Mouse (Mus musculus): Measurements from ENCODE around the gene Supt3.

Gene Supt3

DNA sequence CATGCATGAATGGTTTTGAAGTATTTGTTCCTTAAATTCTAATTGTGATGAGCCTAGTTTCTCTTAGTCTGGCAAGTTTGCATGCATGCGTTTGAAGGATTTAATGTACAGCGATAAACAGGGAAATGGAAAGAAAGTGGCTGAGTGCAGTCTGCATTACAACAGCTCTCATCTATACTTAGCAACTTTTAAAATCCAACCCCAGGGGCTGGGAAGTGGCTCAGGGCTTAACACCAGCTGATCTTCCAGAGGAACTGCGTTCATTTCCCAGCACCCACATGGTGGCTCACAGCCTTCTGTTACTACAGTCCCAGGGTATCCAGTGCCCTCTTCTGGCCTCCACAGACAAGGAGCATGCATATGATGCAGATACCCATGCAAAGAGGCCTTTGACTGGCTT is 346.9 kb downstream of the Supt3 start:
- no peak for DNase-seq (ENCODE audit: low read depth, low spot score)

DNA sequence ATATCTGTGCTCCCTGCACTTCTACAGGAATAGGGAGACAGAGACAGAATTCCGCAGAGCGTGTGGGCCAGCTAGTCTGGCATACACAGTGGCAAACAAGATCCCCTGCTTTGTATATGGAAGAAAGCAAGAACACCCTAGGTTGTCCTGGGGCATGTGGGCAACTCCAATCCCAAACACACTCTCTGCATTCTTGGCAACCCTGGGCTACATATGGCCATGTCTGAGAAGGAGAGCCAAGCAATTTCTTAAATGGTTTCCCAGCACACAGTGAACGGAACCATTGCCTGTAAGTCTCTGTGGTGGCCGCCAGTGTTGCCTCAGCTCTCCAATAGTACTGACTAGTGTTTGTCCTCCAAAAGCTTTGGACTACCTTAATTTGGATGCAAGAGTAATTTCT is 351.7 kb downstream of the Supt3 start:
- DNase-seq (ENCODE audit: low read depth, low spot score): no peak

- DNase-seq (ENCODE audit: low read depth, low spot score): no peak
Measured at GRCm38 (mm10) chr17:45133501-45134400, 356.8 kb downstream of the Supt3 start.

DNA sequence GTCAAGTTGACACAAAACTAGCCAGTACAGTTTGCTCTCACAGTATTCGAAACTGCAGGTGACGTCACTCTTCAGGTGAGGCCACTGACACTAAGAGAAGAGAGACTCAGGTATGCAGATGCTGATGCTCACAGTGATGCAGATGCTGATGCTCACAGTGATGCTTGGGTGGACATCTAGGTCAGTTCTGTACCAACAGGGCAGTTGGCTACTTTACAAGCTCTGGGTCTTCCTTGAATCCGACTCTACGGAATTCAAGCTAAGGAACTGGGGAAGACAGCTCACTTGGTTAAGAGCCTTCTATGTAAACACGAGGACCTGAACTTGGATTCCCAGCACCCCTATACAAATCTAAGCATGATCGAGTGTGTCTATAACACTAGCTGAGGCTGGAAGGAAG is 359.5 kb downstream of the Supt3 start:
- DNase-seq (ENCODE audit: low read depth, low spot score): no peak

DNA sequence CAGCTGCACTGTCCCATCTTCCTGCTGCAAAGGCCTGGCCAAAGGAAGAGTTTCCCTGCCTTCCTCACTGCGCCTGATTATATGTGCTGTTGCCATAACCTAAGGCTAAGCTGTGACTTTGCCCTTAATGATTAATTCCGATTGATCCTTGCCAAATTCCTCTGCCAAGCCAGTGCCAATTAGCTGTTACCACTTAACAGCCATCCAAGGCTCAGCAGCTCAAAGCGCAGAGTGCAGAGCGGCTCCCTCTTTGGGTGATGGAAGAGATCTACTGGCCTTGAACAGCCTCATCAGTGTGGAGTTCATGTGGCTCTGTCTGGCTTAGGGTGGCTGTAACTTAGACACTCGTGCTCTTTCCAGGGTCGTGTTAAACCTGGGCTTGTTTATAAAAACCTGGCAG is 366.1 kb downstream of the Supt3 start:
- DNase-seq (ENCODE audit: low read depth, low spot score): no peak

- no peak for DNase-seq (ENCODE audit: low read depth, low spot score)
Measured at GRCm38 (mm10) chr17:45144656-45145055, 367.7 kb downstream of the Supt3 start.

GRCm38 (mm10) chr17:45151312-45151929 is 374.5 kb downstream of the Supt3 start:
- DNase-seq (ENCODE audit: low read depth, low spot score): no peak

- DNase-seq (ENCODE audit: low read depth, low spot score): no peak
Measured at GRCm38 (mm10) chr17:45153721-45154120, 376.8 kb downstream of the Supt3 start.

DNA sequence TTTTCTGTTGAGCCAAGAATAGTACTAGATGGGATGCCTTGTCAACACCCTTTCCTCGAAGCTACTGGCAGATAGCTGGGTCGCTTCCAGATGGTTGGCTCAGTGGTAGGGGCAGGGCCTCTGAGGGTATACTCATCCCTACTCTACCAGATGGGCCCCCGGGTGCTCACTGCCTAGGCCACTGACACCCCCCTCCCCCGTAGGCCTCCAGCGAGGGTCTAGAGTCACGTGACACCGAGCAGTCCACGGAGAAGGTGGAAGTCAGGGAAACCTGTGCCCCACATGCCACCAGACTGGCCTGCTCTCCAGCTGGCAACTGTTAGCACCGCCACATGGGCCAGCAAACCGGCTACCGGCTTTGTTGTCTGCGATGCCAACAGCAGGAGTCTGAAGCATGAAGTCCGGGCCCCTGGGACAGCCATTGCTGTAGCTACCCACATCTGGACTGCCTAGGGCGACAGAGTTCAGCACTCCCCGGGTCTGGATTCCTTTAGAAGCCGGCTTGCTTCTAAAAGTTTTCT is 381.3 kb downstream of the Supt3 start:
- DNase-seq (ENCODE audit: low read depth, low spot score): no peak

DNA sequence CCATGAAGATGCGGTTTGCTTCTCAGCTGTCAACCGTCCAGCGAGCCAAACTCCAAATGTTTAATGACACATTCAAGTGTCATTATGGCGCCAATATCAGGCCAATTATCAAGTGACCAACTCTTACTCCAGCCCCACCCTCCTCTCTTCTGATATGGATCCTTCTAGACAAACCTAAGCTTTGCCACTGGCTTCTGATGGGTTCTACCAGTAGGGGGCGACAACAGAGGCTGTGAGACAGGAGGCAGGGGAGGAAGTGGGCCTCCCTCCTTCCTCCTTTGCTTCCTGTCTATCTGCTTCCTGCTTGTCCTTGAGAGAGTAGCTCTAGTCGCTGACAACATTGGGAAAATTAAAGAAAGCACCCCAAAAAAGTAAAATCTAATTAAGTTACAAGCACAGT is 383.7 kb downstream of the Supt3 start:
- DNase-seq (ENCODE audit: low read depth, low spot score): no peak

DNA sequence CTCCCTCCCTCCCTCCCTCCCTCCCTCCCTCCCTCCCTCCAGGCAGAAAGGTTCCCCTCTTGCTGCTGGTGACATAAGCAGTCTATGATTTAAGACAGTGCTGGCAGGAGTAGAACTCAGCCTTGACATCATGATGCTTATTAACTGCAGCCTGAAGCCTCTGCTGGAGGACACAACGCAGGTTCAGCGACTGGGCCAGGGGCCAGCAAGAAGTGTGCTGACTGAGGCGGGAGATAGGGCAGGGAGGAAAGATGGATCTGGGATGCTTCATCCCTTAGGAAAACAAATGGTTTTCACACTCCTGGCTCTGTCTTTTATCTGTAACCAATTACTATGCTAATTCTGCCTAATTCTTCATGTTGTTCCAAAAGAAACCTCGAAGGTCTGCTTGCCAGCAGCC is 388.8 kb downstream of the Supt3 start:
- DNase-seq (ENCODE audit: low read depth, low spot score): no peak
